Mouse (Mus musculus) midbrain, embryonic 12.5 days (tissue): ENCODE data around the gene Gm17545. TPM values are rescaled to one million over a fixed set of nuclear protein-coding genes. Genes with fewer than 3 reads are reported as not detected.

Source experiments
- ATAC-seq: fragments of 200-750 bp; cut with Nextera tagmentation; 2 replicates; pipeline ENCODE4 v1.8.0; 2017; ENCODE audit warnings: low read depth, moderate TSS enrichment, moderate library complexity; ENCODE audit not compliant: low FRiP score
- H3K27ac ChIP-seq: fragments of 300-500 bp; sonication (generic); replicated peaks from 2 replicates; pipeline ENCODE4 v1.5.1; 2016; ENCODE audit warnings: mild to moderate bottlenecking
- H3K27me3 ChIP-seq: fragments of 300-500 bp; sonication (generic); 2 replicates; pipeline ENCODE4 v1.6.1; 2016; ENCODE audit warnings: mild to moderate bottlenecking
- H3K36me3 ChIP-seq: fragments of 300-500 bp; sonication (generic); 2 replicates; pipeline ENCODE4 v1.6.1; 2016
- H3K4me1 ChIP-seq: fragments of 300-500 bp; sonication (generic); 2 replicates; pipeline ENCODE4 v1.6.1; 2016
- H3K4me2 ChIP-seq: fragments of 300-500 bp; sonication (generic); replicated peaks from 2 replicates; pipeline ENCODE4 v1.6.1; 2016; ENCODE audit warnings: mild to moderate bottlenecking, moderate library complexity
- H3K4me3 ChIP-seq: fragments of 300-500 bp; sonication (generic); 2 replicates; pipeline ENCODE4 v1.5.1; 2016; ENCODE audit warnings: mild to moderate bottlenecking
- H3K9ac ChIP-seq: fragments of 300-500 bp; sonication (generic); replicated peaks from 2 replicates; pipeline ENCODE4 v1.6.1; 2016; ENCODE audit warnings: mild to moderate bottlenecking, moderate library complexity
- H3K9me3 ChIP-seq: fragments of 300-500 bp; sonication (generic); 2 replicates; pipeline ENCODE4 v1.6.1; 2016; ENCODE audit warnings: mild to moderate bottlenecking
- WGBS: fragments of 180-500 bp; shearing (Covaris S2); methylation state at CpG from one replicate; pipeline ENCODE4 v1.1.7; 2016; 5-methylcytosine and 5-hydroxymethylcytosine counted together
- polyA plus RNA-seq: library from polyadenylated mRNA; unstranded; fragments of >200 nt; fragmentation: Nextera tagmentation; extraction: Ambion mirVana; gene quantifications from 2 replicates; pipeline ENCODE4 v1.2.1, GENCODE M21; 2016

Gm17545 gene
- polyA plus RNA-seq, 1 experiment from 2014 or later: not detected

DNA sequence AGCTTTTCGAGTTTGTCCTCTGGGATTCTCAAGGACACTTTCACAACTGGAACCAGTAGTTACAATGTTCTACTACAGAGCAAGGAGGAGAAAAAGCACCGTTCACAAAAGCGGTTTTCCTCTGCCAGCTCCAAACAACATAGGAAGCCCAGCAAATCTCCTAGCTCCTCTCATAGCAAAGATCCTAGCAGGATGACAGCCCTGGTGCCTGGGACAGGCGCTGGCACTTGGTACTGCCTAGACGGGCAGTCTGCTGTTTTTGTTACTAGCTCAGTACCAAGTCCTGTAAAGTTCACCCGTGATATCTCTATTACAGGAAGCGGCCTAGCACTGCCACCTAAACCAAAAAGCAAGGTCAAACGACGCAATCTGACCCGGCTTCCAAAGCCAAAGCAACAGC is 29.9 kb upstream of the Gm17545 start:
- no peak for ATAC-seq
- 84% methylated on average over 10 of the region's 10 CpGs for WGBS
- H3K9ac ChIP-seq: no peak overlapping the region
- no peak overlapping the region for H3K4me3 ChIP-seq
- no peaks in the 10 kb centered on the region for H3K27me3 ChIP-seq
- no peak overlapping the region for H3K27ac ChIP-seq
- H3K4me2 ChIP-seq: no peak overlapping the region
- no peaks in the 10 kb centered on the region for H3K36me3 ChIP-seq
- no peaks in the 10 kb centered on the region; the same call in 1 of the 2 replicates for H3K4me1 ChIP-seq
- H3K9me3 ChIP-seq: no peaks in the 10 kb centered on the region

GRCm38 (mm10) chr9:22424719-22425118 is 29.4 kb upstream of the Gm17545 start:
- 95% methylated on average over 4 of the region's 4 CpGs for WGBS
- no peak overlapping the region for H3K4me3 ChIP-seq
- ATAC-seq: no peak
- H3K36me3 ChIP-seq: no peaks in the 10 kb centered on the region
- peaks cover 2% of the 10 kb centered on the region; the same call in 1 of the 2 replicates for H3K4me1 ChIP-seq
- no peak overlapping the region for H3K4me2 ChIP-seq
- H3K27ac ChIP-seq: no peak overlapping the region
- no peaks in the 10 kb centered on the region for H3K27me3 ChIP-seq
- no peaks in the 10 kb centered on the region for H3K9me3 ChIP-seq
- no peak overlapping the region for H3K9ac ChIP-seq

- Histone ChIP-seq H3K4me1 (peaks cover 2% of the 10 kb centered on the region), H3K4me2 (no peak overlapping the region), H3K9ac (no peak overlapping the region), H3K27me3 (no peaks in the 10 kb centered on the region), H3K27ac (no peak overlapping the region), H3K4me3 (no peak overlapping the region), H3K9me3 (no peaks in the 10 kb centered on the region), H3K36me3 (no peaks in the 10 kb centered on the region)
- 39% methylated on average over 4 of the region's 4 CpGs for WGBS
- no peak for ATAC-seq
Measured at GRCm38 (mm10) chr9:22428028-22428665, 25.9 kb upstream of the Gm17545 start.

DNA sequence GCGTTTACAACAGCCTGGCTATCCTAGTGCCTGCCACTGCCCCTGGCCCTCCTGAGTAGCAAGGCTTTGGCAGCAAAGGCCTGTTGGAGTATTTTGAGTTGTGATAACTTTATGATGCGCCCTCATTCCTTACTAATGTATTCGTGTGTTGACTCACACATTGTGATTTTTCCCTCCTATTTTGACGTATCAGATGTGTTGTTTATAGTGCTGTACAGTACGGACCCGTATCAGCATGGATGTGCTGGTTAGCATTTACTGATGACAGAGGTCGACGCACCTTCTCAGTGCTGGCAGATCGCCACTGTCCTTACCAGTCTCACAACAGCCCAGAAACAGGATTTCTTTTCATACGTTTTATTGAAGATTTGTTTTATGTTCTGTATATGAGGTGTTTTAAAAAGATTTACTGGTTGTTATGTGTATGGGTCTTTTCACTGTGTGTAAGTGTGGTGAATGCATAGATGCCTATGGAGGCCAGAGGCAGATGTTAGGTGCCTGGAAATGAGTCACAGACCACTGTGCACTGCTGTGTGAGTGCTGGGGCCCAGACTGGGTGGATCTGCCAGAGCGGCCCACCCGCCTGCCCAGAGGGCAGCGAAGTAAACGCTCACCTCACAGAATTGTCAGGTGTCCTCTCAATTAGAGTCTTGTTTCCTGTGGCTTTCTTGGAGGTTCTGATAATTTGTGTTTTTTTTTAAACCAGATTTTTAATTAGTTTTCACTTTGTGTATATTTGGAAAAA is 25.3 kb upstream of the Gm17545 start:
- Histone ChIP-seq H3K4me2 (no peak overlapping the region), H3K9ac (no peak overlapping the region), H3K27ac (no peak overlapping the region), H3K9me3 (no peaks in the 10 kb centered on the region), H3K4me3 (no peak overlapping the region), H3K36me3 (no peaks in the 10 kb centered on the region), H3K4me1 (peaks cover 2% of the 10 kb centered on the region), H3K27me3 (no peaks in the 10 kb centered on the region)
- no peak for ATAC-seq
- WGBS: 84% methylated on average over 14 of the region's 14 CpGs

DNA sequence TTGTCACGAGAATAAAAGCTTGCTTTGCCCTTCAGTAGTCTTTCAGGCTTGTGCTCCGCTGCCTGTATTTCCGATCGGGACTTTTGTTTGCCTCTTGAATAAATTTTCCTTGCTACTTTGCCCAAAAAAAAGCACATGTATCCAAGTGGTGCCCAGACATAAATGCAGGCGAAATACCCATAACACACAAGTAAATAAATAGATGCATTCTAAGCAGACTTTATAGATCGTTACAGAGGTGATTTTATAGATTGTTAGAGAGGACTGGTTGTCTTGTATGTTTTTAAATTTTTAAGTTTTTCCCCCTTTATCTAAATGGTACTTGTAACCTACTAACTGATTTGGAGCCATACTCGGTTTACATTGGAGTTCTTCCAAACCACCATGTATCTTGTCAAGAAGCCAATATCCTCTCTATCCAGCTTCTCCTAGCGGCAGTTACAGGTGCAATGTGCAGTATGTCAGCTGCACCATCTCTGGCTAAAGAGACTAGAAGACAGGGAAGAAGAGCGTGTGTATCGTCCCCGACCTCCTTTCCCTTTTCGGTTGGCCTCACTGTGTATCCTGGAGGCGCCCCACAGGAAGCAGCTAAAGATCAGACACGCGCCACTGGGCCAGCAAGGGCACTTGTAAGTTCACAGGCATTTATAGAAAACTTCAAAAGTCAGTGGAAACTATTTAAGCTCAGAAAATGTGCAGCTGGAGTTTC is 24.4 kb upstream of the Gm17545 start:
- Histone ChIP-seq H3K9ac (no peak overlapping the region), H3K4me2 (no peak overlapping the region), H3K36me3 (no peaks in the 10 kb centered on the region), H3K27ac (no peak overlapping the region), H3K4me3 (no peak overlapping the region), H3K4me1 (peaks cover 2% of the 10 kb centered on the region), H3K9me3 (no peaks in the 10 kb centered on the region), H3K27me3 (no peaks in the 10 kb centered on the region)
- 55% methylated on average over 15 of the region's 15 CpGs for WGBS
- ATAC-seq: no peak

- no peak for ATAC-seq
- Histone ChIP-seq H3K4me1 (peaks cover 2% of the 10 kb centered on the region), H3K4me3 (no peak overlapping the region), H3K27me3 (no peaks in the 10 kb centered on the region), H3K36me3 (no peaks in the 10 kb centered on the region), H3K4me2 (no peak overlapping the region), H3K27ac (no peak overlapping the region), H3K9me3 (no peaks in the 10 kb centered on the region), H3K9ac (no peak overlapping the region)
- 36% methylated on average over 5 of the region's 5 CpGs for WGBS
Measured at GRCm38 (mm10) chr9:22430315-22430840, 23.7 kb upstream of the Gm17545 start.

GRCm38 (mm10) chr9:22433221-22433620 is 20.9 kb upstream of the Gm17545 start:
- H3K4me2 ChIP-seq: no peak overlapping the region
- ATAC-seq: no peak
- no peaks in the 10 kb centered on the region for H3K36me3 ChIP-seq
- WGBS: 72% methylated on average over 2 of the region's 2 CpGs
- no peak overlapping the region for H3K4me3 ChIP-seq
- no peaks in the 10 kb centered on the region for H3K27me3 ChIP-seq
- no peaks in the 10 kb centered on the region for H3K9me3 ChIP-seq
- H3K27ac ChIP-seq: no peak overlapping the region
- H3K4me1 ChIP-seq: peaks cover 2% of the 10 kb centered on the region; the same call in 1 of the 2 replicates
- no peak overlapping the region for H3K9ac ChIP-seq

DNA sequence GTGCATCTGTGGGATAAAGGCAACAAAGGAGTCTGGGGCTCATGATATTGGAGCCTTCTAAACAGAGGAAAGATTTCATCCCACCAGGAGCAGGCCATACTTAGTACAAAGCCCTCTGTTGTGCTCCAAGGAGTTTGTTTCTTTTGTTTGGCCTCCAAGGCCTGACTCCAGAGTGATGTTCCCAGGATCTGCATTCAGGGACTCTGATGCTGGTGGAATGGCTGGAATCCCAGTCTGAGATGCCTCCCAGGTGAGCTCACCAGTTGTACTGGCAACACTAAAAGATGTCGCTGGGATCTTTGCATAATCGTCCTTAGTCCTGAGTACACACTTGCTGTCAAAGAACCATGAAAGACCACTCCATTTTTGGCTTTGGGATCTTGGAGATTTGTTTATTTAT is 20.0 kb upstream of the Gm17545 start:
- Histone ChIP-seq H3K27ac (no peak overlapping the region), H3K36me3 (no peaks in the 10 kb centered on the region), H3K4me1 (peaks cover 2% of the 10 kb centered on the region; the same call in 1 of the 2 replicates), H3K9me3 (no peaks in the 10 kb centered on the region), H3K9ac (no peak overlapping the region), H3K4me3 (no peak overlapping the region), H3K27me3 (no peaks in the 10 kb centered on the region), H3K4me2 (no peak overlapping the region)
- 90% methylated on average over 2 of the region's 2 CpGs for WGBS
- no peak for ATAC-seq

DNA sequence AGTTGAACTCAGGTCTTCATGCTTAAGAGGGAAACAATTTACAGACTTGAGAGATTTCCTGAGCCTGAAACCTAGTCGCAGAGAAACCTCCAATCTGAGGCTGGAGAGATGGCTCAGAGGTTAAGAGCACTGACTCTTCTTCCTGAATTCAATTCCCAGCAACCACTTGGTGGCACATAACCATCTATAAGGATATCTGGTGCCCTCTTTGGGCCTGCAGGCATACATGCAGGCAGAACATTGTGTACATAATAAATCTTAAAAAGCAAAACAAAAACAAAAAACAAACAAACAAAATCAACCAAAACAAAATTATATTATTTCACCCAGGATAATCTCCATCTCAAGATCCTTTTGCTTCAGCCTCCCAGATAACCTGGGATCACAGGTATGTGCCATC is 15.3 kb upstream of the Gm17545 start:
- Histone ChIP-seq H3K9me3 (no peaks in the 10 kb centered on the region), H3K27me3 (no peaks in the 10 kb centered on the region), H3K27ac (no peak overlapping the region), H3K4me3 (no peak overlapping the region), H3K9ac (no peak overlapping the region), H3K4me1 (no peaks in the 10 kb centered on the region), H3K36me3 (peaks cover 7% of the 10 kb centered on the region; the same call in 1 of the 2 replicates), H3K4me2 (no peak overlapping the region)
- WGBS: 87% methylated on average over 1 of the region's 1 CpGs
- ATAC-seq: no peak

DNA sequence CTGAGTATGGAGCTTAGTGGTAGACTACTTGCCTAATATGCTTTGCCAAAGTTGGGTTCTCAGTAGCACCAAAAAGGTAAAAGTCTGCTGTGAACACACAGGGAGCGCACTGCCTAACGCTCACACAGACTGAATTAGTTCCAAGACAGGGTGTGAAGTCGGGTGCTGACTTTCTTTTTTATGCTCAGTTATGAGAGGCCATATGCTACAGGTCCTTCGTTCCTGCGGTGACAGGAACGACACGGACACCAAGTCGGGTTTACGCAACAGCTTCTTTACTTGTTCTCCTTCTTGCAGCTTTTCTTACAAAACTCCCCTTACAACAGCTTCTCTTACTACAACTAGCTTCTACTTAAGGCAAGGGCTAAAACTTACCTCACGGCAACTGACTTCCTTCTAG is 10.9 kb upstream of the Gm17545 start:
- H3K27ac ChIP-seq: no peak overlapping the region
- H3K4me3 ChIP-seq: no peak overlapping the region
- H3K36me3 ChIP-seq: peaks cover 35% of the 10 kb centered on the region

DNA sequence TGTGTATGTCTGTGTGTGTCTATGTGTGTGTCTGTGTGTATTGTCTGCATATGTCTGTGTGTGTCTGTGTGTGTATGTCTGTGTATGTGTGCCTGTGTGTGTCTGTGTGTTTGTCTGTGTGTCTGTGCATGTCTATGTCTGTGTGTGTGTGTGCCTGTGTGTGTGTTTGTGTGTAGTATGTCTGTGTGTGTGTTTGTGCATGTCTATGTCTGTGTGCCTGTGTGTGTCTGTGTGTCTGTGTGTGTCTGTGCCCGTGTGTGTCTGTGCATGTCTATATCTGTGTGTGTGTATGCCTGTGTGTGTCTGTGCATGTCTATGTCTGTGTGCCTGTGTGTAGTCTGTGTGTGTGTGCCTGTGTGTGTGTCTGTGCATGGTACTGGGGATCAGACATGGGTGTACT is 9.0 kb upstream of the Gm17545 start:
- Histone ChIP-seq H3K4me1 (no peaks in the 10 kb centered on the region), H3K4me3 (no peak overlapping the region), H3K4me2 (no peak overlapping the region), H3K36me3 (peaks cover 54% of the 10 kb centered on the region), H3K9ac (no peak overlapping the region), H3K27ac (no peak overlapping the region), H3K27me3 (no peaks in the 10 kb centered on the region), H3K9me3 (no peaks in the 10 kb centered on the region)
- no peak for ATAC-seq
- 81% methylated on average over 1 of the region's 1 CpGs for WGBS

More for the DNA sequence above, 10.9 kb upstream of the Gm17545 start:
- WGBS: 91% methylated on average over 10 of the region's 10 CpGs
- Histone ChIP-seq H3K27me3 (no peaks in the 10 kb centered on the region), H3K4me1 (no peaks in the 10 kb centered on the region), H3K4me2 (no peak overlapping the region), H3K9ac (no peak overlapping the region), H3K9me3 (no peaks in the 10 kb centered on the region)
- no peak for ATAC-seq

DNA sequence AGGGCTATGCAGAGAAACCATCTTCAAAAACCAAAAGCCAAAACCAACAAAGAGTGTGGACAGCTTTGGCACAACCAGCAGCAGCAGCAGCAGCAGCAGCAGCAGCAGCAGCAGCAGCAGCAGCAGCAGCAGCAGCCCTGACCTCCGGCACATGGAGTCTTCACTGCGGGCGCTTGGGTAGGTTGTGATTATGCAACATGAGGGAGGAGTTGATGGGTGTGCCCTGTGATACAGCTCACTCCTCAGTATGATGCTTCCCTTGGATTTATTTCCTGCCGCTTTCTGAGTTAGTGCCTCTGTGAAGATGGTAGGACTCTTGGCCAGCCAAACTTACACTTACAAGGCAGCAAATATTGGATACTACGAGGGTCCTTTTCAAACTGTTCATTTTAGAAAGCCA is 6.9 kb upstream of the Gm17545 start:
- Histone ChIP-seq H3K9me3 (no peaks in the 10 kb centered on the region), H3K27ac (no peak overlapping the region), H3K4me2 (no peak overlapping the region), H3K27me3 (no peaks in the 10 kb centered on the region), H3K36me3 (peaks cover 67% of the 10 kb centered on the region), H3K4me1 (no peaks in the 10 kb centered on the region), H3K9ac (no peak overlapping the region), H3K4me3 (no peak overlapping the region)
- 94% methylated on average over 5 of the region's 5 CpGs for whole genome bisulfite sequencing
- no peak for ATAC-seq
